8 mouse cellular contexts compared by ENCODE assay signal in the genomic region with DNA sequence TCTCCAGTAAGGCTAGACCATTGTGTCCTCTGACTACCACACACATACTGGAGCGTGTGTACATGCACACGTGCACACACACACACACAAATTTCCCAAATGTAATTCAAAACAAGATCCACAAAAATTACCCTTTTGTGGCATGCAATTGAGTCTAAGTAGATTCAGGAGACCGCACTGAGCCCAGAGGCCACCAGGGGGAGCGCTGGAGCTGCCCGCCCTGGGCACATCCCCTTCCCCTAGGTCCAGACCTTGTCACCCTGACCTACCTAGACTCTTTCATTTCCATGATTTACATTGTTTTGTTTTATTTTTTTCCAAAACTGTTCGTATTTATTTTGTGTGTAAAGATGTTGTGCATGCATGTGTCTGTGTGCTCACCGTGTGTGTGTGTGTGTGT. TPM values are rescaled to one million over a fixed set of nuclear protein-coding genes. Genes with fewer than 3 reads are reported as not detected.
DNase-seq lines count a peak whose midpoint lies in the region; ATAC-seq and TF ChIP-seq lines count a peak whose summit lies in the region.

No protein-coding gene starts in this region.

- 6% methylated on average over 7 of the region's 7 CpGs for WGBS in hindbrain, embryonic 11.5 days
- WGBS in hindbrain, embryonic 14.5 days: 11% methylated on average over 7 of the region's 7 CpGs

- DNase-seq in hindbrain, embryonic 11.5 days (ENCODE audit: low spot score): peak; percentile 73
- DNase-seq in hindbrain, embryonic 14.5 days (ENCODE audit: low spot score): no peak
- DNase-seq in A20 (ENCODE audit: low read depth, low spot score): peak; percentile 71
- peak; percentile 79 for DNase-seq in NIH3T3 (ENCODE audit: low read depth)
- peak; percentile 81 to 83 for DNase-seq in kidney, postnatal 4 days
- DNase-seq in retina, embryonic 14.5 days (ENCODE audit: low spot score): peak; percentile 83

- no peak overlapping the region for H3K4me2 ChIP-seq in hindbrain, embryonic 11.5 days (replicated peaks; ENCODE audit: low read depth, low read length)
- no peak overlapping the region for H3K4me2 ChIP-seq in hindbrain, embryonic 14.5 days (replicated peaks)

- no peak overlapping the region for H3K4me3 ChIP-seq in hindbrain, embryonic 11.5 days (ENCODE audit: low read depth, low read length)
- no peak overlapping the region for H3K4me3 ChIP-seq in hindbrain, embryonic 14.5 days (replicated peaks; ENCODE audit: low read length)
- no peak overlapping the region for H3K4me3 ChIP-seq in cortical plate, adult 2 months (ENCODE audit: insufficient read depth, low read length)

- TF ChIP-seq CTCF in cortical plate, adult 2 months (IDR thresholded peaks at IDR 0.05; ENCODE audit: extremely low read depth, insufficient read depth, low read length): peak; percentile 67

- H3K4me1 ChIP-seq in hindbrain, embryonic 11.5 days (replicated peaks; ENCODE audit: control insufficient read depth, insufficient read depth, low read length): no peaks in the 10 kb centered on the region
- 0 out of 2 replicates have a peak, but pooled peaks cover 6% of the 10 kb centered on the region for H3K4me1 ChIP-seq in hindbrain, embryonic 14.5 days (replicated peaks; ENCODE audit: control insufficient read depth, insufficient read depth, low read length)
- no peaks in the 10 kb centered on the region; the same call in 1 of the 2 replicates for H3K4me1 ChIP-seq in cortical plate, adult 2 months (ENCODE audit: control insufficient read depth, insufficient read depth, low read length)

- H3K9me3 ChIP-seq in hindbrain, embryonic 11.5 days (ENCODE audit: control insufficient read depth, low read length): no peaks in the 10 kb centered on the region
- H3K9me3 ChIP-seq in hindbrain, embryonic 14.5 days (ENCODE audit: control insufficient read depth, low read length): no peaks in the 10 kb centered on the region

- H3K27ac ChIP-seq in hindbrain, embryonic 11.5 days (ENCODE audit: low read depth, low read length): no peak overlapping the region
- H3K27ac ChIP-seq in hindbrain, embryonic 14.5 days: no peak overlapping the region
- no peak overlapping the region for H3K27ac ChIP-seq in cortical plate, adult 2 months (ENCODE audit: insufficient read depth, low read length)

- no peak for TF ChIP-seq POLR2A in cortical plate, adult 2 months (IDR thresholded peaks at IDR 0.05; ENCODE audit: extremely low read depth, insufficient read depth, low read length)

- ATAC-seq in hindbrain, embryonic 11.5 days (ENCODE audit: low FRiP score): no peak
- ATAC-seq in hindbrain, embryonic 14.5 days (ENCODE audit: low FRiP score): no peak
- ATAC-seq in erythroblast, adult 5-6 weeks (replicated peaks; ENCODE audit: low FRiP score, poor library complexity, severe bottlenecking): no peak

- no peaks in the 10 kb centered on the region for H3K27me3 ChIP-seq in hindbrain, embryonic 11.5 days (ENCODE audit: control insufficient read depth, insufficient read depth, low read length)
- H3K27me3 ChIP-seq in hindbrain, embryonic 14.5 days (ENCODE audit: control insufficient read depth, insufficient read depth, low read length): no peaks in the 10 kb centered on the region

- no peak overlapping the region for H3K9ac ChIP-seq in hindbrain, embryonic 11.5 days (ENCODE audit: low read depth, low read length)
- no peak overlapping the region for H3K9ac ChIP-seq in hindbrain, embryonic 14.5 days

- no peaks in the 10 kb centered on the region for H3K36me3 ChIP-seq in hindbrain, embryonic 11.5 days (ENCODE audit: control insufficient read depth, insufficient read depth, low read length)
- H3K36me3 ChIP-seq in hindbrain, embryonic 14.5 days (replicated peaks; ENCODE audit: control insufficient read depth, insufficient read depth): peaks cover 10% of the 10 kb centered on the region

RNA-seq across cellular contexts. Expression of a gene that starts 1.9 kb away (rescaled TPM):
- polyA plus RNA-seq in hindbrain, embryonic 11.5 days (2014; fragmentation: Nextera tagmentation; extraction: Ambion mirVana): 6.6 and 7.2 TPM in 2 replicates
- 17.7 and 20.9 TPM in 2 replicates for polyA plus RNA-seq in hindbrain, embryonic 14.5 days (2014; fragmentation: Nextera tagmentation; extraction: Ambion mirVana)
- 77.9 and 152 TPM in 2 replicates for polyA plus RNA-seq in cortical plate, adult 2 months (2012; rRNA removed)
- not detected in 2 replicates for total RNA-seq in erythroblast, adult 5-6 weeks (2015; ENCODE audit: low replicate concordance)
- total RNA-seq in erythroblast, adult 5-6 weeks (2017; ENCODE audit: low replicate concordance): not detected in 2 replicates

RNA-seq across cellular contexts. Expression of a gene that starts 8.8 kb away (rescaled TPM):
- 3.4 and 5.8 TPM in 2 replicates for polyA plus RNA-seq in hindbrain, embryonic 11.5 days (2014; fragmentation: Nextera tagmentation; extraction: Ambion mirVana)
- 29.7 and 32.2 TPM in 2 replicates for polyA plus RNA-seq in hindbrain, embryonic 14.5 days (2014; fragmentation: Nextera tagmentation; extraction: Ambion mirVana)
- 83.8 and 85.3 TPM in 2 replicates for polyA plus RNA-seq in cortical plate, adult 2 months (2012; rRNA removed)
- not detected in 2 replicates for total RNA-seq in erythroblast, adult 5-6 weeks (2015; ENCODE audit: low replicate concordance)
- total RNA-seq in erythroblast, adult 5-6 weeks (2017; ENCODE audit: low replicate concordance): not detected in 2 replicates

RNA-seq across cellular contexts. Expression of a gene that starts 20.6 kb away (rescaled TPM):
- polyA plus RNA-seq in hindbrain, embryonic 11.5 days (2014; fragmentation: Nextera tagmentation; extraction: Ambion mirVana): 9.2 and 11.0 TPM in 2 replicates
- 33.7 and 33.8 TPM in 2 replicates for polyA plus RNA-seq in hindbrain, embryonic 14.5 days (2014; fragmentation: Nextera tagmentation; extraction: Ambion mirVana)
- polyA plus RNA-seq in cortical plate, adult 2 months (2012; rRNA removed): 72.8 and 73.0 TPM in 2 replicates
- total RNA-seq in erythroblast, adult 5-6 weeks (2015; ENCODE audit: low replicate concordance): 2.1 and 2.5 TPM in 2 replicates
- 2.7 and 3.8 TPM in 2 replicates for total RNA-seq in erythroblast, adult 5-6 weeks (2017; ENCODE audit: low replicate concordance)

RNA-seq across cellular contexts. Expression of a gene that starts 43.3 kb away (rescaled TPM):
- 200 and 210 TPM in 2 replicates for polyA plus RNA-seq in hindbrain, embryonic 11.5 days (2014; fragmentation: Nextera tagmentation; extraction: Ambion mirVana)
- 260 and 276 TPM in 2 replicates for polyA plus RNA-seq in hindbrain, embryonic 14.5 days (2014; fragmentation: Nextera tagmentation; extraction: Ambion mirVana)
- 222 and 228 TPM in 2 replicates for polyA plus RNA-seq in cortical plate, adult 2 months (2012; rRNA removed)
- 6.7 and 20.3 TPM in 2 replicates for total RNA-seq in erythroblast, adult 5-6 weeks (2015; ENCODE audit: low replicate concordance)
- total RNA-seq in erythroblast, adult 5-6 weeks (2017; ENCODE audit: low replicate concordance): 14.8 and 18.1 TPM in 2 replicates

RNA-seq across cellular contexts. Expression of a gene that starts 53.2 kb away (rescaled TPM):
- 44.1 and 46.4 TPM in 2 replicates for polyA plus RNA-seq in hindbrain, embryonic 11.5 days (2014; fragmentation: Nextera tagmentation; extraction: Ambion mirVana)
- polyA plus RNA-seq in hindbrain, embryonic 14.5 days (2014; fragmentation: Nextera tagmentation; extraction: Ambion mirVana): 35.9 and 37.2 TPM in 2 replicates
- 66.2 and 68.5 TPM in 2 replicates for polyA plus RNA-seq in cortical plate, adult 2 months (2012; rRNA removed)
- total RNA-seq in erythroblast, adult 5-6 weeks (2015; ENCODE audit: low replicate concordance): 1.9 TPM in 1 of 2 replicates, not detected in the other
- 3.1 and 4.1 TPM in 2 replicates for total RNA-seq in erythroblast, adult 5-6 weeks (2017; ENCODE audit: low replicate concordance)
